Mouse (Mus musculus) megakaryocyte, adult 5-6 weeks (primary cell): ENCODE measurements around the gene 5730480H06Rik. TPM values are rescaled to one million over a fixed set of nuclear protein-coding genes. Genes with fewer than 3 reads are reported as not detected.
A peak's percentile ranks its signal among the peaks of the same experiment; 100 is the strongest.

Source experiments
- ATAC-seq: 2 replicates; pipeline ENCODE4 v1.8.0; 2016; ENCODE audit warnings: mild to moderate bottlenecking, inconsistent platforms; ENCODE audit not compliant: poor library complexity, severe bottlenecking
- total RNA-seq, 2 experiments: library from RNA; stranded (forward) in 1 of 2; stranded (reverse) in 1 of 2; fragments of 153-499, 151-499 nt in 1 of 2; fragments of 221-1000, 200-1000 nt in 1 of 2; gene quantifications; 2 replicates each; pipeline versions ENCODE4 v1.2.3 to v1.2.4; 2015 to 2017

5730480H06Rik gene
- total RNA-seq (2015) = 10.3 and 13.0 TPM in 2 replicates
- 2.6 and 8.9 TPM in 2 replicates for total RNA-seq (2017)

DNA sequence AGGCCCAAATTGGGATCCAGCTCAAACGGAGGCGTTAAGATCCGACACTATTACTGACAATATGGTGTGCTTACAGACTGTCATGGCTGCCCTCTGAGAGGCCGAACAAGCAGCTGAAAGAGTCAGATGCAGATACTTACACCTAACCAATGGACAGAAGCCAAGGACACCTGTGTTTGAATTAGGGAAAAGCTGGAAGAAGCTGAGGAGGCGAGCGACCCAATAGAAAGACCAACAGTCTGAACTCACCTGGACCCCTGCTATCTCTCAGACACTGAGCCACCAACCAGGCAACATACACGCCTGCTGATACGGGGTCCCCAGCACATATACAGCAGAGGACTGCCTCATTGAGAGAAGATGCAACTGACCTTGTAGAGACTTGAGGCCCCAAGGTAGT, at the start of gene 5730480H06Rik:
Gene 5730480H06Rik (plus strand): TSS at position 301 of the 400 bp plus-strand sequence.
- ATAC-seq = no peak

DNA sequence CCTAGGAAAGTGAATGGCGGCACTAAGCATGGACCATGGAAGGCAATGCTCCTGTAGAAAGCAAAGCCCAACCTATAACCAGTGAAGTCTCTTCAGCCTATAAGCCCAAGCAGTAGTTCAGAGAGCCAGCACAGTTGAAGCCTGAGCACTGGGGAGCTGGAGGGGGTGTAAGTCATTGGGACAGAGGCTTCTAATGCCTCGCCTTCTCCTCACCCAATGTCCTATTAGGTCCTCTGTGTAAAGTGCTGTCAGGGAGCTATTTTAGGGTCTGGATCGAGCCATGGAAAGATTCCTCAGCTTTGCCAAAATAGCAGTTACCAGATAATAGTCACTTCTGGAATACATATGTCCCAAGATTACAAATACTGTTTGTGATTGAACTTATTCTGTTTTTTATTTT, 26.6 kb upstream of the 5730480H06Rik start:
- ATAC-seq = no peak

GRCm38 (mm10) chr5:48315057-48315602, 12.6 kb upstream of the 5730480H06Rik start:
- ATAC-seq = no peak

DNA sequence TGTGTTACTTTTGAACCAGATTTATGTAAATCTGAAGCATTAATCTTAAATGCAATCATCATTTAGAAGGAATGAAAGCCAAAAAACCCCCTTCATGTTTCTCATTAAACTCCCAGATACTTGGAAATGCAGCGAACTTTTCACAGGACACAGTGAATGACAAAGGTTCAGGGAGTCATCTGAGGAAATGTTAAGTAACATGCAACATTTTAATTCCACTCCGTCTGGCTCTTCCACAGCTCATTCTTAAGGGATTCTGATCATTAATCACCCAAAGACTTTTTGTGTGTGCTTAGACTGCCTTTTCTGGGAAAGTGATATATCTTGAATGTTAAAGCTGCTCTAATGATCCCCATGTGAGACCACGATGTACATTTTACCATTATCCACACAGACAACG, 7.2 kb upstream of the 5730480H06Rik start:
- no peak for ATAC-seq

GRCm38 (mm10) chr5:48326221-48326620, 1.5 kb upstream of the 5730480H06Rik start:
- ATAC-seq = no peak

DNA sequence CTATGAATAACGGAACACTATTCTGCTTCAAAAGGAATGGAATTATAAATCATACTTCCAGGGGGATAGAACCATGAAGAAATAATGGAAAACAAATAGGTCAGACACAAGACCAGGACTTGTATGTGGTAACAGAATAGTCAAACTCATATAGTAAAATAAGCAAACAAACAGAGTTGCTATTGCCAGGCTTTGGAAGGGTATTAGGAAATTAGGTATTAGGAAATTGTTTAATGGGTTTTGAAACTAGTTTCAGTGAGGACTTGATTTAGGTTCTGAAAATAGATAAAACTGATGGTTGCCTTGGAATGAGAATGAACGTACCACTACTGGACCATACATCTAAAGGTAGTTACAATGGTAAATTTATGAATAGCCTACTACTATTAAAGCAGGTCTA, 2.0 kb downstream of the 5730480H06Rik start:
- ATAC-seq = no peak

- peak; percentile 15; the same call in 1 of the 2 replicates for ATAC-seq
These were observed 3.1 kb downstream of the 5730480H06Rik start for GRCm38 (mm10) chr5:48330817-48331216.

GRCm38 (mm10) chr5:48331441-48331840, 3.7 kb downstream of the 5730480H06Rik start:
- ATAC-seq = peak; percentile 96

DNA sequence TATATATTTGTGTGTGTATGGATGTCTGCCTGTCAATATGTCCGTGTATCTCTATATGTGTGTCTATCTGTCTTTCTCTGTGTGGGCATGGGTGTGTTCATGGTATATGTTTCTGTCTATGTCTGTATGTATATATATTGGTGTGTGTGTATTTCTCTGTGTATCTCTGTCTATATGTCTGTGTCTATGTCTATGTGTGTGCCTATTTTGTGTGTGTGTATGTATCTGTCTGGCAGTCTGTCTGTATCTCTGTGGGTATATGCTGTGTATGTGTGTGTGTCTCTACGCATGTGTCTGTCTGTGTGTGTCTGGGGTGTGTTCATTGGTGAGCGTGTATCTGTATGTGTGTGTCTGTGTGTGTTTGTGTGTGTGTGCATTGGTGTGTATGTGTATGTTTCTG, 5.7 kb downstream of the 5730480H06Rik start:
- ATAC-seq = no peak

DNA sequence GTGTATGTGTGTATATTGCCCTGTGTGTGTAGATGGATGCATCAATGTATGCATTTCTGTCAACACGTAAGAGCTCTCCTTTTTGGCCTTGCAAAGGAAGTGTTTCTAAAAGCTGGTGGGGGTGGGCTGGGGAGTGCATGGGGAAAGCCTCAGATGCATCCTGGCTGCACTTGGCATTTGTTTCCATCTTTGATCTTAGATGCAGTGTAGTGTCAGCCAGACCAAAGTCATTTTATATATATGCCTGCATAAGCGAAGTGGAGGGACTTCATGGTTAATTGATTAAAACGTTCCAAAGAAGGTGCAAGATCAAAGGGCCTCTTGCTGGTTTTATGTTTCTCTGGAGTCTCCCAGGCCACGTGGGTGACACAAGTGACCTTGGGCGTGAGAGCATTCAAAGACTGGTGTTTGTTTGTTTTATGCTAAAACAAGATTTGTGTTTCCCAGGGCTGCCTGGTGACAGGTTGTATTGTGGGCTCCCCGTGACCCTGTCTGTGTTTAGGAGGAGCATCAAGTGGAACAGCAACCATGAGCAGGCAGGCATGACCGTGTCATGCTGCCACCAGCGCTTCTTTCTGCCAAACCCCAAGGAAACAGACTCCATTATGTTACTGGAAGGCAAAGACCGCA, 6.2 kb downstream of the 5730480H06Rik start:
- ATAC-seq = no peak

DNA sequence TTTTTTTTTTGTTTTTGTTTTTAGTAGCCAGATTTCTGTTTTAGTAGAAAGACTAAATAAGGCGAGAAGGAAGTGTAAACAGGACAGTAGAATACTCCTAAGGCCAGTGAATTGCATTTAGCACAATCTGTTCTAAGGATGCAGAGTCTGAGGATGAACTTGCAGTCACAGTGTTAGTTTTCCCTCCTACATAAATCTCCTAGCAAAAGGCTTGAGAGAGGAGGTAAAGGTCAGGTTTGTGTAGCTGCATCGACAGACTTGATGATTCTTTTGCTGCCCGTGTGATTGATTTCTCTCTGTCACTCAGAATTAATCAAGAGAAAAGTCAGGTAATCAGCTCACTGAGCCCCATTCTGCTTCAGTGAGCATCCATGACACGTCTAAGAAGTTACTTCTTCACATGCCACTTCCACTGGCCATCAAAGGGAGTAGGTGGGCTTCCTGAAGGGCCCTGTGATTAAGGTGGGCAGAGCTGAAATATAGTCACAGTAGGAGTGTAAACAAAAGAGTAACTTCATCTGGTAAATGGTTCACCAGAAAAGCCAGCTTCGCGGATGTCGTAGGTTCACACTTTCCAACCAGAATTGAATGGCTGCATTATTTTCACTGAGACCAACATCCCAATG, 13.2 kb downstream of the 5730480H06Rik start:
- ATAC-seq = no peak

DNA sequence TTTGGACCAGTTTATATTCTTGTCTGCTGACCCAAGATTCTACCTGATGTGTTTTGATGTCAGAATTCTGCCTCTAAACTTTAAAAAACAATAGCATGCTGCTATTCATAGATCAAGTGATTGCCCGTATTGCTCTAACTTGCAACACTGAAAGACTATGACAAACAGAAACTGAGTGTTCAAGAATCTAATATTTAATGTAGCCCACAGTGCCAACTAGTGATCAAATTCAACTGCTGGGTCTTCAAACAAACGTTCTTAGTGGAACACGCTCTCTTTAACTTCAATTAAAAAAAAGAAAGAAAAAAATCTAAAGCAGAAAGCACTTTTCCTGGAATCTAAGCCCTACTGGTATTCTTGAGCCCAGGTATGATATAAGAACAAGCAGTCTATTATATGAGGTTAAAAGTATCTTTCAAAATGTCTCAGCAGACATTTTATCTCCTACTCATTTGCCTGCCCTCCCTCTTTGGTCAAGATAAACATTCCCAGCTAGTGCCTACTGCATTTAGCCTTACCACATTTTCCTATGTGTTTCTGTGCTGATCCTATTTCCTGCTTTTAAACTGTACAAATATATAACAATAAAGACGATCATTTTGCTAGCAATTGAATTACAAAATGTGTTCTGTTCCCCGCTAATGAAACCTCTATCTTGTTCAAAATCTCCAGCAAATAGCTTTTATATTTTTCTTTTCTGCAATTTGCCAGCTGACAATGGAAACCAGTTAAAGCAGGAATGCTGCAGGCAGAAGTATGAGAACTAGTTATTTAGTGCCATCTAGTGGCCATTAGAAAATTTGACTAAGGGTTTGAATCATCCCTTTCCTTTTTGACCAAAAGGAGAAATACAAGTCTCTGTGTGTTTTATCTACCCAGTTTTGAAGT, 17.6 kb downstream of the 5730480H06Rik start:
- peak; percentile 54; the same call in 1 of the 2 replicates for ATAC-seq

DNA sequence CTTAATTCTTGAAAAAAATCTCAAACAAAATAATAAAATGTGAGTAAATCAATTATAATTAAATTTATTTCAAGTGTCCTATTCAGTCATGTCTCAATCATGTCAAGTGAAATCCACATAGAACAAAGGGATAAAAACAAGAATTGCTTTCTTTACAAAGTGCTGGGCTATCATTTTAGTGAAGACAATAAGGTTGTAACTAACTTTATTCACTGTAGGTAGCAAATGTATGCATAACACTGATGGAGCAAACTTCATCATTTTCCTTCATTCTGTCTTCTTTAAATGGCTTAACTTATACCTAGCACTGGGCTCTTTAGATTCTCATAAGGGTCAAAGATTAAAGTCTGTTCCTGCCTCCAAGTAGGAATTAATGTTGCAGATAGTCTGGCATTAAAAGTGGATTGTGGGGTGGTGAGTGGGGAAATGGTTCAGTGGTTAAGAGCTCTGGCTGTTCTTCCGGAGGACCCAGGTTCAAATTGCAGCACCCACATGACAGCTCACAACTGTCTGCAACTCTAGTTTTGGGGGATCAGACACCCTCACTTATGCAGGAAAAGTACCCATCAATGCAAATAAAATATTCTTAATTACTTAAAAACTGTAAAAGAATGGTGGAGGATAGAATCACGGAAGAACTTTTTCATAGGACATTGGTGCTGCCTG, 18.4 kb downstream of the 5730480H06Rik start:
- no peak for ATAC-seq

DNA sequence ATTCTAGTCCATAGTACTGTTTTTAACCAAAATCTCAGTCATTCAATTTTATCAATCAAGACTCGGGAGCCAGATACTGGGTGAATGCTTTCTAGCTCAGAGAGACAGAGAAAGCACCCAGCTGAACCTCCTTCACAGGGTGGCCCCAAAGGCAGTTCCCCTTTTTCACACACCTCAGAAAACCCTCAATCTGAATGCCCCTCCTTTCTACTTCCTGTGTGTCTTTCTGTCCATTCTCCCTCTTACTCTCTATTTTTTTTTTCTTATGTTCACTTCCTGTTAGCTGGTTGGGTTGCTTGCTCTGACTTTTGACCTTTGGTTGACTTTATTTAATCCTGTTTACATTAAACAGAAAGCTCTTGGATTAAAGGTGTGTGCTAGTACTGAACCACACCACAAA, 21.6 kb downstream of the 5730480H06Rik start:
- ATAC-seq = no peak

DNA sequence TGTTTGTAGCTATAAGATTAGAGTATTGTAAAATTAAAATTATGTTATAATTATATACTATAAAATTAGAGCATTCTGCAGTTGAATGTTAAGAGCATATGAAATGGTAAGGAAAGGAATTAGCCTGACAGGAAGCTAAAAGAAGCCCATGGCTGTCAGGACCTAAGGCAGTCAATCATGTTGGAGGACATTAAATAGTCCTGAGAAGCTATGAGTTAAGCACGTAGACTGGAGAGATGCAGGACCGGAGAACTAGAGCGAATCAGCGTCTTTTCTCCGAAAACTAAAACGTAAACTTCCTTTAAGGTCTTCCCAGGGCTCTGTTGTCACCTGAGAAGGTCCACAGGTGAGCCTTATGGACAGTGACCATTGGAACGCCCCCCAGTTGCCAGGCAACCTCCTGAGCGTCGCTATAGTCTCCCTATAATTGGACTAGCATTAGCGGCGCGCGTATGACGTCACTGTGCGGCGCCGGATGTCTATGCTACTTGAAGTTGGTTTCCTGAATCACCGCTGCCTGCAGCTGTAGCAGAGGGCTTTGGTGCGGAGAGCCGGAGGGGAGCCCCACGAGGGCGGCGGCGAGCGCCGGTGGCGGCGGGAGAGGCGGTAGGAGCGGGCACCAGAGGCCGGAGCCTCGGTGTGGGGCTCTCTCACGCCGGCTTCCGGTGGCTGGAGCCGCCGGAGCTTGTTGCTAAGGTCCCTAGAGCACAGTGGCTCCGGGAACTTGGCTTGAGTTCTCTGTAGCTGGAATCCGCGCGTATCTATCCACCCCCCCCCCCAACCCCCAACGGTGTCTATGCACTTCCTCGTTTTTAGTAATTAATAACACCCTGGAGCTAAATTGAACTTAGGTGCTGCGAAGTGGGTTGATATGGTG, 44.4 kb downstream of the 5730480H06Rik start:
- ATAC-seq = peak; percentile 99

- ATAC-seq = no peak
These were observed 74.7 kb downstream of the 5730480H06Rik start for GRCm38 (mm10) chr5:48402497-48402896.

- ATAC-seq = no peak
These were observed 80.5 kb downstream of the 5730480H06Rik start for GRCm38 (mm10) chr5:48408276-48408675.

DNA sequence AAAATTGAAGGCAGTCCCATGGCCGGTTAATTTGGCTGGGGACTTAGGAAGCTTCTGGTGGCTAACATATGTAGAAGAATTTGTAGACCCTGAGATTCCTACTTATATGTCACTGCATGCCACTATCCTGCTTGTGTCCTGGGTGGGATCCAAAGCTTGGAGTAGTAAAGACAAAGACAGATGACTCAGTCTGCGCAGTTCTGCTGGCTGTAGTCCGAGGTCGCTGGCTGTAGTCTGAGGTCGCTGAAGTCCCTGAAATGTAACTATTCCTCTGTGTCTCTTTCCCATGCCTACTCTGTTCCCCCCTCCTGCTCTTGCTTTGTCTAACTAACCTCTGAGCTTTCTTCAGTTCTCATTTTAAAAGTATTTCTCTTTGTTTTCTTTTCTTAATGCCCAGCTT, 82.6 kb downstream of the 5730480H06Rik start:
- ATAC-seq = no peak

GRCm38 (mm10) chr5:48411462-48411861, 83.7 kb downstream of the 5730480H06Rik start:
- ATAC-seq = no peak

DNA sequence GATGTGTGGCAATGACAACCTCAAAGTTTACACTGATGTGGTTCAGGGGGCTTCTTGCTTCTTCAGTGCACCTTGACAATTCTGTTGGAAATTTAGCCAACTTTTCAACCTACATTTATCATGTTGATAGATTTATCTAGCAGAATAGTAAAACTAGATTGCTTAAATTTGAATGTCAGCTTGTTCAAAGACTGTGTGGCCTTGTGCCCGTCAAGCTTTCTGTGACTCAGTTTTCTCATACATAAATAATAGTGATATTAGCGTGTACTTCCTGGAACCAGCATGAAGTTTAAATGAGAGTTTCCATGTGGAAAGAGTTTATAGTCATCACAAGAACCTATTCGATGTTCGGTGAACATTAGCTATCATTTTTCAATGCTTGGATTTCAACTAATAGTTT, 84.5 kb downstream of the 5730480H06Rik start:
- no peak for ATAC-seq
